Mouse (Mus musculus): ENCODE measurements at regions not wholly inside any gene's neighbourhood (a gene's known extent, or its start where the extent isn't known, plus 50 kb on each side); places are given as distances from the start of the nearest gene placed in this dataset.

DNA sequence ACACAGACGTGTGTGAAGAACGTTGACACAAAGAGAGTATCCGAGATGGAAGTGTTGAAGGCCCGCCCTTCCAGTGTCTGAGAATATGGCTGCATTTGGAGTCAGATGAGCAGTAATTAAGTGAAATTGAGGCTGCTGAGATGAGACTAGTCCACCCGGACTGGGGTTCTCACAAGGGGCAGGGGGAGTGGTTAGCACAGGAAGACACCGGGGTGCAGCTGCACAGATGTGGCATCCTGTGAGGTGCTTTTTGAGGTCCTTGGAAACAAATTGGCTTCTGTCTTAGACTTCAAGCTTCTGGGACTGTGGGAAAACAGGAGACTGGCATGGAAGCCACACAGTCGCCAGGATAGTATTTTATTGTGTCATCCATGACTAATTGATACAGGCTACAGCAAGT lies 320.0 kb upstream of the Gm5148 start:
- TF ChIP-seq CTCF (IDR thresholded peaks at IDR 0.05; ENCODE audit: low read depth) (no peak), EP300 (IDR thresholded peaks at IDR 0.05; ENCODE audit: low read depth) (no peak)
